Mouse (Mus musculus) brain, embryonic 14.5 days (tissue): ENCODE results near the gene Hecw2.

Source experiments
- CTCF ChIP-seq: fragments of 200-500 bp; IDR thresholded peaks from 2 replicates; pipeline ENCODE4 v1.5.1; 2012; ENCODE audit warnings: inconsistent platforms, mild to moderate bottlenecking, moderate library complexity, borderline replicate concordance; ENCODE audit not compliant: insufficient read depth, insufficient read length; ENCODE audit errors: extremely low read depth
- POLR2A ChIP-seq: fragments of 200-500 bp; IDR thresholded peaks from 2 replicates; pipeline ENCODE4 v1.6.1; 2012; ENCODE audit warnings: mild to moderate bottlenecking, inconsistent platforms, borderline replicate concordance; ENCODE audit not compliant: poor library complexity, insufficient read depth, insufficient read length, severe bottlenecking; ENCODE audit errors: extremely low read depth

DNA sequence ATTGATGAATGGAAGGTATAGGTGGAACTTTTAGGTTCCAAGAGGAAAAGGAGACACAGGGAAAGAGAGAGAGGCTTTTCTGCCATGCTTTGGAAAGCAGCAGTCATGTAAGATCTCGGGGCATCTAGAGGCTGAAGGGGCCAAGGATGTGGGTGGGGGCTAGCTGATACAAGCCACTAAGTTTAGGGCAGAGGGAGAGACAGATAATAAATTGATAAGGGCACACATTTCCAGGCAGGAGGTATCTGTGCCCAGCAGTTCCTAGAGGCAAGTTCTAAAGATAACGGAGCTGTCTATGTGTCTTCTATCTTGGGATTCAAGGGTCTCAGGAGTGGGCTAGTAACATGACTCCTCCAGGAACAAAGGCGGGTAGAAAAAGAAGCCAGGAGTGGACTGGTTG lies 8.6 kb downstream of the Hecw2 start:
- TF ChIP-seq CTCF (no peak), POLR2A (no peak)
